Mouse (Mus musculus) bone marrow, adult 2 months (tissue): Measurements from ENCODE around the gene Ccdc32.

Experiments used
- CTCF ChIP-seq: fragments of 200-500 bp; IDR thresholded peaks from 2 replicates; pipeline ENCODE4 v1.5.1; 2011; ENCODE audit warnings: low read length, control low read depth; ENCODE audit not compliant: control insufficient read depth, insufficient read depth
- POLR2A ChIP-seq: fragments of 200-500 bp; IDR thresholded peaks from 2 replicates; pipeline ENCODE4 v1.6.1; 2011; ENCODE audit warnings: low read depth, mild to moderate bottlenecking, control low read depth, low read length, borderline replicate concordance; ENCODE audit not compliant: control insufficient read depth

- TF ChIP-seq CTCF (no peak), POLR2A (no peak)
These were observed 22.3 kb downstream of the Ccdc32 start for GRCm38 (mm10) chr2:119006886-119007285.
